Mouse (Mus musculus) lung, adult 2 months (tissue): ENCODE measurements around the gene Mapk12.

ENCODE experiments used
- CTCF ChIP-seq: fragments of 200-500 bp; IDR thresholded peaks from 2 replicates; pipeline ENCODE4 v1.5.1; 2011; ENCODE audit warnings: mild to moderate bottlenecking, low read length, control low read depth; ENCODE audit not compliant: insufficient read depth
- POLR2A ChIP-seq: fragments of 200-500 bp; IDR thresholded peaks from 2 replicates; pipeline ENCODE4 v1.6.1; 2011; ENCODE audit warnings: low read depth, mild to moderate bottlenecking, control low read depth, low read length, borderline replicate concordance; ENCODE audit errors: extremely low read depth

GRCm38 (mm10) chr15:89110147-89110546 lies 30.4 kb downstream of the Mapk12 start:
- TF ChIP-seq CTCF (no peak), POLR2A (no peak)
